Mouse (Mus musculus): Measurements from ENCODE around the gene Ehd3. TPM values are rescaled to one million over a fixed set of nuclear protein-coding genes. Genes with fewer than 3 reads are reported as not detected.
A peak's percentile ranks its signal among the peaks of the same experiment; 100 is the strongest.

Gene Ehd3
- polyA plus RNA-seq (2015; fragmentation: Nextera tagmentation; extraction: Ambion mirVana), result 26.5 and 29.8 TPM in 2 replicates

DNA sequence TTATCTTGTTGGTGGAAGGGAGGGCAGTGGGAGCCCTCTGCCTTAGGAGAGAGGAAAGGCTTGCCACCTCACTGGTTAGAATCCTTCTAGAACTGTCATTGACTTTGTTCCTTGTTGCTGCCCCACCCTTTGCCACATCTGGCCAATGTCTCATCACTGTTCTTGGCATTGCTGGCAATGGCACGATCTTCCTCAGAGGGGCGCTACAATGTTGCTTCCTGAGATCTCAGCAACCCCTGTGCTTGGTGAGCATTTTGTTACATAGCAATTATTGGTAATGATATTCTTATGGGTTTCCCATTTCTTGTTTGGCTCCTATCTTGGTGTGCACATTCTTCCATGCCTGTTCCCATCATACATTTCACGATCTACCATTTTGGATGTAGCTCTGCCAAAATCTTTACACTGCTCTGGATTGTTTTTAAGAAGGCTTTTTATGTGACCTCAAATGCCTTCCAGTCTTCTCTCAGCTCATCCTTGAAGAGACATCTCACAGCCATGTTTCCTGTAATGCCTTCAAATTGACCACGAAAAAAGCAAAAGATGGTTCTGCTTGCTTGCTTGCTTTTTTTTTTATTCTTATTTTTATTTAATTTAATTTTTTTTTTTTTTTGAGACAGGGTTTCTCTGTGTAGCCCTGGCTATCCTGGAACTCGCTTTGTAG, at the start of gene Ehd3:
TSS of gene Ehd3 (plus strand) at position 614 of the 664 bp plus-strand sequence.
- 89% methylated on average over 5 of the region's 5 CpGs for WGBS
- peak within 1 kb of the TSS; percentile 65 for H3K9ac ChIP-seq (ENCODE audit: low read depth, low read length)
- H3K9me3 ChIP-seq (ENCODE audit: control insufficient read depth, low read length), result no peaks in the 10 kb centered on the region
- peak within 1 kb of the TSS; percentile 81 for H3K27ac ChIP-seq (ENCODE audit: low read depth, low read length)
- peaks cover 6% of the 10 kb centered on the region for H3K4me1 ChIP-seq (ENCODE audit: control insufficient read depth, insufficient read depth, low read depth, low read length)
- H3K36me3 ChIP-seq (ENCODE audit: control insufficient read depth, insufficient read depth, low read length), result no peaks in the 10 kb centered on the region
- H3K4me2 ChIP-seq (ENCODE audit: low read length), result peak within 1 kb of the TSS; percentile 71
- no peak for ATAC-seq
- H3K4me3 ChIP-seq (ENCODE audit: low read length), result peak within 1 kb of the TSS; percentile 55
- no peaks in the 10 kb centered on the region for H3K27me3 ChIP-seq (replicated peaks; ENCODE audit: control insufficient read depth, insufficient read depth, low read length)

DNA sequence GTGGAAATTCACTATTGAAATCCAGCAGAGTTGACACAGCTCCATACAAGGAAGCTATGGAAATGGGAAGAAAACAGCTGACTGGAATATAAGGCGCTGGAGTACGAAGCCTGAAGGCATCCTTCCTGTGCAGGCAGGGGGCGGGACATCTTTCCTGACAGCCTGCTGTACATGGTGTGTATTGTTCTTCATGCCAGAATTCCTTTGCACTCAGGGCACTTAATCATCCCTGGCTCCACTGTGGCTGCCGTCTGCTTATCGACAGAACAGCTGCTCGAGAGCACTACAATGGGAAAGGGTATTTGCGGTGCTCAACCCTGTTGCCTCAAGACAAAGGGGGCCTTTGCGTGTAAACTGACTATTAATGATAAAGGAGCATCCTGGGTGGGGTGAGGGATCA, 33.0 kb upstream of the Ehd3 start:
- Histone ChIP-seq H3K4me3 (ENCODE audit: low read length) (no peak overlapping the region), H3K9ac (ENCODE audit: low read depth, low read length) (no peak overlapping the region), H3K4me1 (ENCODE audit: control insufficient read depth, insufficient read depth, low read depth, low read length) (no peaks in the 10 kb centered on the region), H3K9me3 (ENCODE audit: control insufficient read depth, low read length) (no peaks in the 10 kb centered on the region; the same call in 1 of the 2 replicates), H3K36me3 (ENCODE audit: control insufficient read depth, insufficient read depth, low read length) (no peaks in the 10 kb centered on the region), H3K27me3 (replicated peaks; ENCODE audit: control insufficient read depth, insufficient read depth, low read length) (no peaks in the 10 kb centered on the region), H3K4me2 (ENCODE audit: low read length) (no peak overlapping the region), H3K27ac (ENCODE audit: low read depth, low read length) (peak overlapping the region; percentile 29; the same call in 1 of the 2 replicates)
- peak; percentile 87 for ATAC-seq
- WGBS, result 11% methylated on average over 8 of the region's 8 CpGs

DNA sequence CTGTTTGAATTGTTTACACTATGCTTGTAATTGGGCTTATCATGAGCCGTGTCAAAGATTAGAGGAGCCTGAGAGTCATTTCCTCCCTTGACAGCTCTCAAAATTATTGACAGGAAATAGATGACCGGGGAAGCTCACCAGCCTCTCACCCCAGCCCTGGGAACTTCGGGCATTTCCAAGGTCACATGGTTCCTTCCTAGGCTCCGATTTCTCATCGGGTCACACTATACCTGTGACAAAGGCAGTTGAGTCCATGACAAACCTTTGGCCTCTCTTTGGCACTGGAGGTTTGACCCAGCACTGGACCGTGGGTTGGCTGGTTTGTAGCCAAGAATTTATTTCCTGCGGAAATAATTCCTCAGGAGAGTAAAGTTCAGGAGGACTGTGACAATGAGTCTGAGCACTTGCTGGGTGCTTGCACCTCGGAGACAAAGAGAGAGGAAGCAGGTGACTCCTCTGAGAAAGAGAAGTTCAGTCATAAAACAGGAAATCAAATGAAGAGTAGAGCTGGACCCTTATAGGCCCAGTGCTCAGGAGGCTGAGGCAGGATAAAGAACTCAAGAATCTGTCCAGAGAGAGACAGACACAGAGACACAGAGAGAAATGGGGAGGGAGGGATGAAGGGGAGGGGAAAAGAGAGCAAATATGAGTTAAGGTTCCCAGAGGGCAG, 17.2 kb upstream of the Ehd3 start:
- Histone ChIP-seq H3K36me3 (ENCODE audit: control insufficient read depth, insufficient read depth, low read length) (no peaks in the 10 kb centered on the region), H3K9me3 (ENCODE audit: control insufficient read depth, low read length) (no peaks in the 10 kb centered on the region), H3K4me1 (ENCODE audit: control insufficient read depth, insufficient read depth, low read depth, low read length) (no peaks in the 10 kb centered on the region), H3K27ac (ENCODE audit: low read depth, low read length) (no peak overlapping the region), H3K4me3 (ENCODE audit: low read length) (no peak overlapping the region), H3K9ac (ENCODE audit: low read depth, low read length) (no peak overlapping the region), H3K4me2 (ENCODE audit: low read length) (no peak overlapping the region), H3K27me3 (replicated peaks; ENCODE audit: control insufficient read depth, insufficient read depth, low read length) (no peaks in the 10 kb centered on the region)
- 82% methylated on average over 8 of the region's 8 CpGs for WGBS
- no peak for ATAC-seq

DNA sequence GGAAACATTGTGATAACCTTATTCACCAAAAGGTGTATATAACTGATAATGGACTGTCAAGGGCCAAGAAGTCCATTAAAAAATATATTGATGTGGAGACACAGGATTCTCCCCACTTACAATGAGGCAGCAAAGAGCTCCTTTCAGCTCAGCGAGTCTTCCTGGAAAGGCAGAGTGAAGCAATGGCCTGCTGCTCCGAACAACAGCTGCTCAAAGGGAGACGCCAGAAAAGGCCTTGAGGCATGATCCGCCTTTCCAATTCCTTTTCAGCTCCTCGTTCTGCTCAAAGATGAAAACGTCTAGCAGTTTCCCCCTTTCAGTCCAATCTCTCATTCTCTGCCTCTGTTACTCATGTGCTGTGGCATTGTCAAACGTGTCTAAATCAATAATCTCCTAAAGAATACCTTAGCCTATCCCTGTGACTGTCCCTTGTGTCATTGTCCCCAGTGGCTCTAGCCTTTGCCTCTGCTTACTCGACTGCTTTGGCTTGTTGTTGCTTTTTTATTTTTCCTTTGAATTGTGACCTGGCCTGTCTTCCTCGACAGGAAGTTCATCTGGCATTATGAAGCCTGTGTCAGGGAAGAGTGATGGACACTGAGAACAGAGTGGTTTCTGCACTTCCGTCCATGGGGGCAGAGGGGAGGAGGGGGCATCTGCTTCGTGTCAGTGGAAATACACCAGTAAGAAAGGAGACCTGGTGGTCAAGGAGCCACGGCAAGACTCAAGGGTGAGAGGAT, 13.5 kb upstream of the Ehd3 start:
- H3K9ac ChIP-seq (ENCODE audit: low read depth, low read length), result no peak overlapping the region
- H3K27me3 ChIP-seq (replicated peaks; ENCODE audit: control insufficient read depth, insufficient read depth, low read length), result no peaks in the 10 kb centered on the region
- no peak overlapping the region for H3K27ac ChIP-seq (ENCODE audit: low read depth, low read length)
- H3K4me1 ChIP-seq (ENCODE audit: control insufficient read depth, insufficient read depth, low read depth, low read length), result no peaks in the 10 kb centered on the region
- no peak overlapping the region for H3K4me2 ChIP-seq (ENCODE audit: low read length)
- no peak for ATAC-seq
- 24% methylated on average over 12 of the region's 12 CpGs for WGBS
- no peak overlapping the region for H3K4me3 ChIP-seq (ENCODE audit: low read length)
- H3K9me3 ChIP-seq (ENCODE audit: control insufficient read depth, low read length), result no peaks in the 10 kb centered on the region
- H3K36me3 ChIP-seq (ENCODE audit: control insufficient read depth, insufficient read depth, low read length), result no peaks in the 10 kb centered on the region

DNA sequence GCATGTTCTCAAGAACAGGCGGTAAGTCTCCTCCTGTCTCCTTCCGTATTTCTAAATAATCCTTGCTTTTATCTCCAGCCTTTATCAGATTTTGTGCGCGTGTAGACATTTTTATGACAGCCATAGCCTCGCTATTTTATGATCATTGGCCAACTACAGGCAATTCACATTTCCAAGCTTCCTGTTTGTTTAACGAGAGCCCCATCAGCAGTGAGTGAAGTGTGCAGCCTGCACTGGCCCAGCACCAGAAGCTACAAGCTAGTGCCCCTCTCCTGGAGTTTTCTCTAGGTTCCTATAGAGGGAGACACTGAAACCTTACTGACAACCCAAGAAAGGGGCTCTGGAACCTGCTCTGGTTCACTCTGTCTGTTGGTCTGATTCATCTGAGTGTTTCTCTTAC, 7.1 kb upstream of the Ehd3 start:
- Histone ChIP-seq H3K9ac (ENCODE audit: low read depth, low read length) (no peak overlapping the region), H3K36me3 (ENCODE audit: control insufficient read depth, insufficient read depth, low read length) (no peaks in the 10 kb centered on the region), H3K4me3 (ENCODE audit: low read length) (no peak overlapping the region), H3K4me2 (ENCODE audit: low read length) (no peak overlapping the region), H3K27ac (ENCODE audit: low read depth, low read length) (no peak overlapping the region), H3K9me3 (ENCODE audit: control insufficient read depth, low read length) (no peaks in the 10 kb centered on the region), H3K27me3 (replicated peaks; ENCODE audit: control insufficient read depth, insufficient read depth, low read length) (no peaks in the 10 kb centered on the region), H3K4me1 (ENCODE audit: control insufficient read depth, insufficient read depth, low read depth, low read length) (no peaks in the 10 kb centered on the region)
- ATAC-seq, result no peak
- WGBS, result 83% methylated on average over 6 of the region's 6 CpGs

DNA sequence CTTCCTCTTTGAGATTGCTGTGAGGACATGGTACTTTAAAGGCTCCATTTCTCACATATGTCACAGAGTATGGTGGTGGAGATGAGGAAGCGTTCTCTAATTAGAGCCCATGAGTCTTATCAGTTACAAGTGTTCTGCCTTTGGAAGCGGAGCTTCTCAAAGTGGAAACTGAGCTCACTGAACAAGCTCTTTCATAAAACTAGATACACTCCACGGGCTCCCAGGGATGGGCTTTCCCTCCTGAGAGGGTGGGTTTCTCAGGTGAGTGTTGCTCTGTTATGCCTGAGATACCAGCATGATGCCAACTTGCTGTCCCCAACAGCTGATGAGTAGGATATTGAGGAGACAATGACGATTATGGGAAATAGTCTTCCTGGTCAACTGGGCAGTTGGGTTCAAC, 6.2 kb upstream of the Ehd3 start:
- WGBS, result 84% methylated on average over 4 of the region's 4 CpGs
- Histone ChIP-seq H3K4me3 (ENCODE audit: low read length) (no peak overlapping the region), H3K27me3 (replicated peaks; ENCODE audit: control insufficient read depth, insufficient read depth, low read length) (no peaks in the 10 kb centered on the region), H3K9ac (ENCODE audit: low read depth, low read length) (no peak overlapping the region), H3K4me2 (ENCODE audit: low read length) (no peak overlapping the region), H3K36me3 (ENCODE audit: control insufficient read depth, insufficient read depth, low read length) (no peaks in the 10 kb centered on the region), H3K27ac (ENCODE audit: low read depth, low read length) (no peak overlapping the region), H3K9me3 (ENCODE audit: control insufficient read depth, low read length) (no peaks in the 10 kb centered on the region), H3K4me1 (ENCODE audit: control insufficient read depth, insufficient read depth, low read depth, low read length) (no peaks in the 10 kb centered on the region)
- no peak for ATAC-seq

DNA sequence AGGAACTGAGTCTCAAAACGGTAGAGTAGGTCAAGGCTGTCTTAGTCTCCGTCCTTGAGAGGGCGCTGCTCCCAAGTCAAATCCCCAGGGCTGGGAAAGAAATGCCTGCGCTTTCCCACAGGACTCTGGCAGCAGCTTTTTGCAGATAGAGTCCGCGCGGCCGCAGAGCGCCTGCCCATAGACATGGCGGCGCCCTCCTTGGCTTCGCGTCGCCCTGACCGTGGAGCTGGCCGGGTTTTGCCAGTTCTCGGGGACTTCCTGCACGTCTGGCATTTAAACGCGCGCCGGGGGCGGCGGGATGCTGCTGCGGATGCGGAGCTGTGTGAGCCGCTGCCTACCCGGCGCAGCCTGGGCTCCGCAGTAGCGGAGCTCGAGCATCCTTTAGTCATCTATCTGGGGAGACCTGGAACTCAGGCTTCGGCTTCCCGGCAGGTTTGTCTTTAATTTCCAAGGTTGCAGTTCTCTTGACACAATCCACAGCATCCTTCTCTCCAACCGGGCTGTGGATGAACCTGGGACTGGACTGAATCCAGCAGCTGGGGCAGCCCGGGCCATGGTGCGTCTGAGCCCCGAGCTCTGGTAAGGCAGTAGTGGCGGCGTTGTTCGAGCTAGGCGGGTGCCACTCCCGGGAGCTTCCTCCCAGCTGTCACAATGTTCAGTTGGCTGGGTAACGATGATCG, 798 bp downstream of the Ehd3 start:
- H3K27ac ChIP-seq (ENCODE audit: low read depth, low read length), result peak overlapping the region; percentile 81
- under 1% methylated on average over 45 of the region's 45 CpGs for WGBS
- H3K9ac ChIP-seq (ENCODE audit: low read depth, low read length), result peak overlapping the region; percentile 65
- H3K36me3 ChIP-seq (ENCODE audit: control insufficient read depth, insufficient read depth, low read length), result no peaks in the 10 kb centered on the region
- no peaks in the 10 kb centered on the region for H3K27me3 ChIP-seq (replicated peaks; ENCODE audit: control insufficient read depth, insufficient read depth, low read length)
- H3K4me1 ChIP-seq (ENCODE audit: control insufficient read depth, insufficient read depth, low read depth, low read length), result peaks cover 6% of the 10 kb centered on the region
- peak; percentile 98 for ATAC-seq
- no peaks in the 10 kb centered on the region for H3K9me3 ChIP-seq (ENCODE audit: control insufficient read depth, low read length)
- peak overlapping the region; percentile 71 for H3K4me2 ChIP-seq (ENCODE audit: low read length)
- peak overlapping the region; percentile 55 for H3K4me3 ChIP-seq (ENCODE audit: low read length)

DNA sequence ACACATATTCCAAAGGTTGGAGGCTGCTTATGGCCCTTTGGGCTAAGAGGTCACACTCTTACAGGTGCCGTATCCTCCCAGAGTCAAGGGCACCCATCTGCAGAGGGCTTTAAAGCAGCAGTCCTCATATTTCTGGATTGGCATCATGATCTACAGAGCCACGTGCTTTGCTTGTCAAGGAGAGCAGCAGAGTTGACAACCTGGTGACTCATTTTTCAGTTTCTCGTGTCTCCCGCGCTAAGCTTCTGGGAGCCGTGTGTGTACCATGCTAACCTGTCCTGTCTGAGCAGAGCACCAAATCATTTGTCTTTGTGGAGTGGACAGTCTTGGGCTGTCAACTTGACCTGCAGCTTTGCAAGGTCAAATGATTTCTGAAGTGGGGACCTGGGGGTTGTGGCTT, 2.4 kb downstream of the Ehd3 start:
- ATAC-seq, result no peak
- H3K27ac ChIP-seq (ENCODE audit: low read depth, low read length), result no peak overlapping the region
- no peaks in the 10 kb centered on the region for H3K9me3 ChIP-seq (ENCODE audit: control insufficient read depth, low read length)
- no peaks in the 10 kb centered on the region for H3K36me3 ChIP-seq (ENCODE audit: control insufficient read depth, insufficient read depth, low read length)
- peak overlapping the region; percentile 71 for H3K4me2 ChIP-seq (ENCODE audit: low read length)
- peak overlapping the region; percentile 25 for H3K4me3 ChIP-seq (ENCODE audit: low read length)
- H3K4me1 ChIP-seq (ENCODE audit: control insufficient read depth, insufficient read depth, low read depth, low read length), result peaks cover 6% of the 10 kb centered on the region
- no peak overlapping the region for H3K9ac ChIP-seq (ENCODE audit: low read depth, low read length)
- no peaks in the 10 kb centered on the region for H3K27me3 ChIP-seq (replicated peaks; ENCODE audit: control insufficient read depth, insufficient read depth, low read length)
- 79% methylated on average over 6 of the region's 6 CpGs for WGBS

DNA sequence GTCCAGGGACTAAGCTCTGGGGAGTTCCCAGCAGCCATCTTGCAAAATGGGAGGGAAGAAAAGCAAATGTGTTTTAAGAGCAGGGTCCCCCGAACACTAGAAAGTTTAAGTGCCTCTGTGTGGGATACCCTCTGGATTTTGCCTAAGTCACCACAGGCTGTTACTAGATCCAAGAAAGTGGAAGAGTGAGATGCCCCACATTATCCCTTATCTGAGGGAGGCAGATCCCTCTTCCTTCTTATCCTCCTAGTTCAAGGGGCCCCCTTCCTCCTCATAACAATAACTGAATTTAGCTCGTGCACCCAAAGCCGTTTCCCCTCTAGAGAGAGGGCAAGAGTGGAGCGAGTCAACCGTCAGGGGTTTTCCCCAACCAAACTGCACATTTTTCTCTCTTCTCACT, 3.3 kb downstream of the Ehd3 start:
- no peak for ATAC-seq
- H3K4me2 ChIP-seq (ENCODE audit: low read length), result 0 out of 2 replicates have a peak overlapping the region, but pooled peaks have one; percentile 20
- no peak overlapping the region for H3K9ac ChIP-seq (ENCODE audit: low read depth, low read length)
- peaks cover 6% of the 10 kb centered on the region for H3K4me1 ChIP-seq (ENCODE audit: control insufficient read depth, insufficient read depth, low read depth, low read length)
- no peak overlapping the region for H3K27ac ChIP-seq (ENCODE audit: low read depth, low read length)
- H3K36me3 ChIP-seq (ENCODE audit: control insufficient read depth, insufficient read depth, low read length), result no peaks in the 10 kb centered on the region
- H3K27me3 ChIP-seq (replicated peaks; ENCODE audit: control insufficient read depth, insufficient read depth, low read length), result no peaks in the 10 kb centered on the region
- WGBS, result 87% methylated on average over 5 of the region's 5 CpGs
- no peaks in the 10 kb centered on the region for H3K9me3 ChIP-seq (ENCODE audit: control insufficient read depth, low read length)
- H3K4me3 ChIP-seq (ENCODE audit: low read length), result no peak overlapping the region
